Comparison of ENCODE assay signal across 13 mouse cellular contexts in genomic region chr13:98518341-98518740, GRCm38 (mm10). TPM values are rescaled to one million over a fixed set of nuclear protein-coding genes. Genes with fewer than 3 reads are reported as not detected.
DNase-seq lines count a peak whose midpoint lies in the region; ATAC-seq lines count a peak whose summit lies in the region.
"Had no signal": no experiment of that assay in that cellular context is flagged by ENCODE, and none has a peak within 500 bp of the region (broad histone marks: within the 10 kb centered on the region; RNA-seq: fewer than 3 reads in every experiment).

No protein-coding gene starts in this region.

- ATAC-seq in heart, embryonic 16.5 days (replicated peaks; ENCODE audit: extremely low read depth, insufficient read depth, low FRiP score) = no peak
- no peak for ATAC-seq in midbrain, embryonic 14.5 days (ENCODE audit: low FRiP score, low TSS enrichment)
- peak; percentile 56 for ATAC-seq in intestine, embryonic 16.5 days
- peak; percentile 66 for ATAC-seq in stomach, embryonic 16.5 days (ENCODE audit: insufficient read depth, low FRiP score)
- ATAC-seq in erythroblast, adult 5-6 weeks (replicated peaks; ENCODE audit: low FRiP score, poor library complexity, severe bottlenecking) = no peak

- no peak overlapping the region for H3K27ac ChIP-seq in heart, embryonic 16.5 days (ENCODE audit: low read length)
- no peak overlapping the region; the same call in 1 of the 2 replicates for H3K27ac ChIP-seq in midbrain, embryonic 10.5 days (replicated peaks)
- H3K27ac ChIP-seq in midbrain, embryonic 14.5 days (replicated peaks; ENCODE audit: low read depth, low read length) = no peak overlapping the region
- no peak overlapping the region for H3K27ac ChIP-seq in intestine, embryonic 16.5 days (ENCODE audit: low read length)
- H3K27ac ChIP-seq in stomach, embryonic 16.5 days (ENCODE audit: low read length) = no peak overlapping the region
- H3K27ac ChIP-seq: liver, embryonic 13.5 days; midbrain, embryonic 12.5 days had no signal

- DNase-seq in heart, postnatal 36 days = no peak
- DNase-seq in midbrain, embryonic 10.5 days (ENCODE audit: low spot score) = peak; percentile 28
- no peak for DNase-seq in midbrain, embryonic 14.5 days
- no peak for DNase-seq in gastrocnemius, postnatal 25 days
- DNase-seq: layer of hippocampus, adult 9-11 months; liver, embryonic 13.5 days; right cerebral cortex, postnatal 4 days; thymus, adult 2 months had no signal

- H3K4me3 ChIP-seq in heart, embryonic 16.5 days (ENCODE audit: low read length) = no peak overlapping the region
- H3K4me3 ChIP-seq in midbrain, embryonic 10.5 days = no peak overlapping the region
- no peak overlapping the region for H3K4me3 ChIP-seq in midbrain, embryonic 14.5 days (replicated peaks; ENCODE audit: low read depth, low read length)
- H3K4me3 ChIP-seq in intestine, embryonic 16.5 days (ENCODE audit: low read length) = no peak overlapping the region
- H3K4me3 ChIP-seq in stomach, embryonic 16.5 days (replicated peaks; ENCODE audit: low read length) = no peak overlapping the region
- H3K4me3 ChIP-seq: liver, embryonic 13.5 days; midbrain, embryonic 12.5 days had no signal

- peaks cover 6% of the 10 kb centered on the region; the same call in 1 of the 2 replicates for H3K27me3 ChIP-seq in heart, embryonic 16.5 days (ENCODE audit: control insufficient read depth, insufficient read depth, low read length)
- peaks cover 86% of the 10 kb centered on the region for H3K27me3 ChIP-seq in midbrain, embryonic 10.5 days (ENCODE audit: low read depth, poor library complexity, severe bottlenecking)
- peaks cover 4% of the 10 kb centered on the region for H3K27me3 ChIP-seq in midbrain, embryonic 14.5 days (ENCODE audit: control insufficient read depth, insufficient read depth, low read length)
- no peaks in the 10 kb centered on the region for H3K27me3 ChIP-seq in intestine, embryonic 16.5 days (replicated peaks; ENCODE audit: control insufficient read depth, insufficient read depth, low read length)
- no peaks in the 10 kb centered on the region for H3K27me3 ChIP-seq in stomach, embryonic 16.5 days (ENCODE audit: control insufficient read depth, insufficient read depth, low read length)
- H3K27me3 ChIP-seq: liver, embryonic 13.5 days had no signal

- intact Hi-C loops in heart, postnatal 36 days (cut with DNase I) = no loop called here

- no peaks in the 10 kb centered on the region for H3K36me3 ChIP-seq in heart, embryonic 16.5 days (ENCODE audit: control insufficient read depth, insufficient read depth)
- no peaks in the 10 kb centered on the region for H3K36me3 ChIP-seq in midbrain, embryonic 10.5 days
- no peaks in the 10 kb centered on the region for H3K36me3 ChIP-seq in midbrain, embryonic 14.5 days (ENCODE audit: control insufficient read depth, insufficient read depth, low read length)
- no peaks in the 10 kb centered on the region for H3K36me3 ChIP-seq in intestine, embryonic 16.5 days (ENCODE audit: control insufficient read depth, insufficient read depth, low read length)
- no peaks in the 10 kb centered on the region for H3K36me3 ChIP-seq in stomach, embryonic 16.5 days (ENCODE audit: control insufficient read depth, insufficient read depth, low read length)
- H3K36me3 ChIP-seq: liver, embryonic 13.5 days; midbrain, embryonic 12.5 days had no signal

- WGBS in heart, embryonic 16.5 days = 22% methylated on average over 11 of the region's 11 CpGs
- WGBS in midbrain, embryonic 10.5 days = 35% methylated on average over 11 of the region's 11 CpGs
- WGBS in midbrain, embryonic 14.5 days = 31% methylated on average over 11 of the region's 11 CpGs
- WGBS in intestine, embryonic 16.5 days = 22% methylated on average over 11 of the region's 11 CpGs
- 28% methylated on average over 11 of the region's 11 CpGs for WGBS in stomach, embryonic 16.5 days

- no peak overlapping the region for H3K9ac ChIP-seq in heart, embryonic 16.5 days (ENCODE audit: low read length)
- H3K9ac ChIP-seq in midbrain, embryonic 14.5 days (replicated peaks; ENCODE audit: low read length) = no peak overlapping the region
- H3K9ac ChIP-seq in intestine, embryonic 16.5 days (ENCODE audit: low read depth, low read length) = peak overlapping the region; percentile 30; the same call in 1 of the 2 replicates
- H3K9ac ChIP-seq in stomach, embryonic 16.5 days (ENCODE audit: low read length) = no peak overlapping the region
- H3K9ac ChIP-seq: liver, embryonic 13.5 days; midbrain, embryonic 12.5 days had no signal

- peak overlapping the region; percentile 36 for H3K4me2 ChIP-seq in heart, embryonic 16.5 days (ENCODE audit: low read depth, low read length)
- no peak overlapping the region for H3K4me2 ChIP-seq in midbrain, embryonic 14.5 days (ENCODE audit: low read length)
- H3K4me2 ChIP-seq in intestine, embryonic 16.5 days (ENCODE audit: low read depth, low read length) = no peak overlapping the region
- H3K4me2 ChIP-seq in stomach, embryonic 16.5 days (ENCODE audit: low read depth, low read length) = 0 out of 2 replicates have a peak overlapping the region, but pooled peaks have one; percentile 6
- H3K4me2 ChIP-seq: liver, embryonic 13.5 days; midbrain, embryonic 12.5 days had no signal

- H3K4me1 ChIP-seq in heart, embryonic 16.5 days (ENCODE audit: control insufficient read depth, insufficient read depth, low read length) = no peaks in the 10 kb centered on the region
- H3K4me1 ChIP-seq in midbrain, embryonic 10.5 days = peaks cover 22% of the 10 kb centered on the region
- no peaks in the 10 kb centered on the region for H3K4me1 ChIP-seq in midbrain, embryonic 14.5 days (ENCODE audit: control insufficient read depth, insufficient read depth, low read length)
- no peaks in the 10 kb centered on the region for H3K4me1 ChIP-seq in intestine, embryonic 16.5 days (ENCODE audit: control insufficient read depth, insufficient read depth, low read length)
- H3K4me1 ChIP-seq in stomach, embryonic 16.5 days (ENCODE audit: control insufficient read depth, insufficient read depth, low read length) = no peaks in the 10 kb centered on the region
- H3K4me1 ChIP-seq: liver, embryonic 13.5 days had no signal

- H3K9me3 ChIP-seq in heart, embryonic 16.5 days (replicated peaks; ENCODE audit: control insufficient read depth, low read length) = peaks cover 2% of the 10 kb centered on the region; the same call in 1 of the 2 replicates
- H3K9me3 ChIP-seq in midbrain, embryonic 10.5 days (replicated peaks) = 0 out of 2 replicates have a peak, but pooled peaks cover 5% of the 10 kb centered on the region
- H3K9me3 ChIP-seq in midbrain, embryonic 14.5 days (ENCODE audit: control insufficient read depth, low read length) = no peaks in the 10 kb centered on the region
- H3K9me3 ChIP-seq in intestine, embryonic 16.5 days (ENCODE audit: control insufficient read depth, low read length) = peaks cover 4% of the 10 kb centered on the region; the same call in 1 of the 2 replicates
- H3K9me3 ChIP-seq in stomach, embryonic 16.5 days (replicated peaks; ENCODE audit: control insufficient read depth, low read length) = no peaks in the 10 kb centered on the region
- H3K9me3 ChIP-seq: liver, embryonic 13.5 days; midbrain, embryonic 12.5 days had no signal

RNA-seq across cellular contexts. Expression of gene Gm10320, which starts 26.5 kb away (rescaled TPM):
- polyA plus RNA-seq in heart, embryonic 16.5 days (2015; fragmentation: Nextera tagmentation; extraction: Ambion mirVana) = 0.76 and 1.9 TPM in 2 replicates
- not detected for total RNA-seq in heart, postnatal 36 days (2021)
- 1.1 and 1.2 TPM in 2 replicates for polyA plus RNA-seq in midbrain, embryonic 10.5 days (2016; fragmentation: Nextera tagmentation; extraction: Ambion mirVana)
- polyA plus RNA-seq in midbrain, embryonic 14.5 days (2014; fragmentation: Nextera tagmentation; extraction: Ambion mirVana) = 0.67 and 0.70 TPM in 2 replicates
- polyA plus RNA-seq in intestine, embryonic 16.5 days (2015; fragmentation: Nextera tagmentation; extraction: Ambion mirVana) = 1.3 and 2.5 TPM in 2 replicates
- polyA plus RNA-seq in stomach, embryonic 16.5 days (2015; fragmentation: Nextera tagmentation; extraction: Ambion mirVana) = 1.6 and 3.8 TPM in 2 replicates
- total RNA-seq in gastrocnemius, postnatal 25 days (2021) = not detected
- 2.3 and 7.1 TPM in 2 replicates for total RNA-seq in erythroblast, adult 5-6 weeks (2015; ENCODE audit: low replicate concordance)
- total RNA-seq in erythroblast, adult 5-6 weeks (2017; ENCODE audit: low replicate concordance) = not detected in 2 replicates

Comparison
In these comparisons a context has a peak if more than half of its experiments do, and no peak if none do; other contexts are left out.
1. ATAC-seq: peak in intestine, embryonic 16.5 days (single experiment) and stomach, embryonic 16.5 days (single experiment); none in heart, embryonic 16.5 days (single experiment), midbrain, embryonic 14.5 days (single experiment) and erythroblast, adult 5-6 weeks (single experiment).
2. H3K4me2 ChIP-seq: peak in heart, embryonic 16.5 days (single experiment) and stomach, embryonic 16.5 days (single experiment); none in midbrain, embryonic 14.5 days (single experiment) and intestine, embryonic 16.5 days (single experiment).